Mouse (Mus musculus): ENCODE results near the gene Gadd45b. TPM values are rescaled to one million over a fixed set of nuclear protein-coding genes. Genes with fewer than 3 reads are reported as not detected.
A peak's percentile ranks its signal among the peaks of the same experiment; 100 is the strongest.

Gene Gadd45b
- polyA plus RNA-seq, 1 experiment = 30.6 TPM

- H3K27ac ChIP-seq (ENCODE audit: insufficient read depth, low read length) = no peak overlapping the region
- no peak for DNase-seq
- no peak for TF ChIP-seq POLR2A (IDR thresholded peaks at IDR 0.05; ENCODE audit: borderline replicate concordance, insufficient read depth, low read length)
- TF ChIP-seq CTCF (IDR thresholded peaks at IDR 0.05; ENCODE audit: borderline replicate concordance, insufficient read depth, low read depth, low read length) = no peak
- WGBS = 63% methylated on average over 24 of the region's 24 CpGs
- H3K4me1 ChIP-seq (ENCODE audit: control insufficient read depth, insufficient read depth, low read length) = peaks cover 16% of the 10 kb centered on the region
- H3K27me3 ChIP-seq (ENCODE audit: control insufficient read depth, insufficient read depth, low read length) = no peaks in the 10 kb centered on the region
- no peak overlapping the region for H3K4me3 ChIP-seq (replicated peaks; ENCODE audit: insufficient read depth, low read depth, low read length)
These were observed 33.0 kb upstream of the Gadd45b start for GRCm38 (mm10) chr10:80896581-80897485.

- H3K4me3 ChIP-seq (replicated peaks; ENCODE audit: insufficient read depth, low read depth, low read length) = no peak overlapping the region
- peak in 1 of 2 experiments; percentile 44 for DNase-seq
- no peaks in the 10 kb centered on the region for H3K27me3 ChIP-seq (ENCODE audit: control insufficient read depth, insufficient read depth, low read length)
- H3K27ac ChIP-seq (ENCODE audit: insufficient read depth, low read length) = no peak overlapping the region
- peaks cover 16% of the 10 kb centered on the region for H3K4me1 ChIP-seq (ENCODE audit: control insufficient read depth, insufficient read depth, low read length)
- 31% methylated on average over 41 of the region's 41 CpGs for WGBS
- TF ChIP-seq POLR2A (IDR thresholded peaks at IDR 0.05; ENCODE audit: borderline replicate concordance, insufficient read depth, low read length) (no peak), CTCF (IDR thresholded peaks at IDR 0.05; ENCODE audit: borderline replicate concordance, insufficient read depth, low read depth, low read length) (no peak)
These were observed 31.9 kb upstream of the Gadd45b start for GRCm38 (mm10) chr10:80897861-80898510.

GRCm38 (mm10) chr10:80899074-80899473, 30.8 kb upstream of the Gadd45b start:
- WGBS = 70% methylated on average over 8 of the region's 8 CpGs
- Histone ChIP-seq H3K27me3 (ENCODE audit: control insufficient read depth, insufficient read depth, low read length) (no peaks in the 10 kb centered on the region), H3K4me1 (ENCODE audit: control insufficient read depth, insufficient read depth, low read length) (peaks cover 16% of the 10 kb centered on the region), H3K4me3 (replicated peaks; ENCODE audit: insufficient read depth, low read depth, low read length) (peak overlapping the region; percentile 62), H3K27ac (ENCODE audit: insufficient read depth, low read length) (no peak overlapping the region)
- DNase-seq = peak in 1 of 2 experiments; percentile 32
- TF ChIP-seq CTCF (IDR thresholded peaks at IDR 0.05; ENCODE audit: borderline replicate concordance, insufficient read depth, low read depth, low read length) (no peak), POLR2A (IDR thresholded peaks at IDR 0.05; ENCODE audit: borderline replicate concordance, insufficient read depth, low read length) (no peak)

GRCm38 (mm10) chr10:80899591-80900317, 30.1 kb upstream of the Gadd45b start:
- TF ChIP-seq CTCF (IDR thresholded peaks at IDR 0.05; ENCODE audit: borderline replicate concordance, insufficient read depth, low read depth, low read length) (no peak), POLR2A (IDR thresholded peaks at IDR 0.05; ENCODE audit: borderline replicate concordance, insufficient read depth, low read length) (no peak)
- peak overlapping the region; percentile 62 for H3K4me3 ChIP-seq (replicated peaks; ENCODE audit: insufficient read depth, low read depth, low read length)
- 0 out of 2 replicates have a peak overlapping the region, but pooled peaks have one; percentile 12 for H3K27ac ChIP-seq (ENCODE audit: insufficient read depth, low read length)
- DNase-seq = peak; percentile 42 to 43
- WGBS = 13% methylated on average over 25 of the region's 25 CpGs
- no peaks in the 10 kb centered on the region for H3K27me3 ChIP-seq (ENCODE audit: control insufficient read depth, insufficient read depth, low read length)
- H3K4me1 ChIP-seq (ENCODE audit: control insufficient read depth, insufficient read depth, low read length) = peaks cover 16% of the 10 kb centered on the region

GRCm38 (mm10) chr10:80900318-80901247, 29.3 kb upstream of the Gadd45b start, which contains the start of gene Timm13:
Gene Timm13, minus strand, starts transcription at chr10:80900969.
- under 1% methylated on average over 72 of the region's 72 CpGs for WGBS
- peak within 1 kb of the TSS; percentile 41 for H3K27ac ChIP-seq (ENCODE audit: insufficient read depth, low read length)

GRCm38 (mm10) chr10:80901409-80902272, 28.2 kb upstream of the Gadd45b start:
- H3K27me3 ChIP-seq (ENCODE audit: control insufficient read depth, insufficient read depth, low read length) = no peaks in the 10 kb centered on the region
- H3K4me3 ChIP-seq (replicated peaks; ENCODE audit: insufficient read depth, low read depth, low read length) = no peak overlapping the region
- TF ChIP-seq CTCF (IDR thresholded peaks at IDR 0.05; ENCODE audit: borderline replicate concordance, insufficient read depth, low read depth, low read length) = no peak
- TF ChIP-seq POLR2A (IDR thresholded peaks at IDR 0.05; ENCODE audit: borderline replicate concordance, insufficient read depth, low read length) = no peak
- DNase-seq = peak; percentile 39 to 42
- H3K27ac ChIP-seq (ENCODE audit: insufficient read depth, low read length) = 0 out of 2 replicates have a peak overlapping the region, but pooled peaks have one; percentile 10
- WGBS = 87% methylated on average over 19 of the region's 19 CpGs
- H3K4me1 ChIP-seq (ENCODE audit: control insufficient read depth, insufficient read depth, low read length) = peaks cover 16% of the 10 kb centered on the region

More at GRCm38 (mm10) chr10:80900318-80901247, 29.3 kb upstream of the Gadd45b start, which contains the start of gene Timm13:
- Histone ChIP-seq H3K4me1 (ENCODE audit: control insufficient read depth, insufficient read depth, low read length) (peaks cover 16% of the 10 kb centered on the region), H3K4me3 (replicated peaks; ENCODE audit: insufficient read depth, low read depth, low read length) (peak within 1 kb of the TSS; percentile 62), H3K27me3 (ENCODE audit: control insufficient read depth, insufficient read depth, low read length) (no peaks in the 10 kb centered on the region)
- TF ChIP-seq CTCF (IDR thresholded peaks at IDR 0.05; ENCODE audit: borderline replicate concordance, insufficient read depth, low read depth, low read length) = no peak
- peak; percentile 74 for TF ChIP-seq POLR2A (IDR thresholded peaks at IDR 0.05; ENCODE audit: borderline replicate concordance, insufficient read depth, low read length)
- DNase-seq = peak; percentile 98 to 100

Data from cerebellum, adult 2 months (tissue).